Mouse (Mus musculus): ENCODE results near the gene Pikfyve. TPM values are rescaled to one million over a fixed set of nuclear protein-coding genes. Genes with fewer than 3 reads are reported as not detected.
A peak's percentile ranks its signal among the peaks of the same experiment; 100 is the strongest.

The Pikfyve gene
- polyA plus RNA-seq, 1 experiment from 2014 or later = 8.8 TPM

DNA sequence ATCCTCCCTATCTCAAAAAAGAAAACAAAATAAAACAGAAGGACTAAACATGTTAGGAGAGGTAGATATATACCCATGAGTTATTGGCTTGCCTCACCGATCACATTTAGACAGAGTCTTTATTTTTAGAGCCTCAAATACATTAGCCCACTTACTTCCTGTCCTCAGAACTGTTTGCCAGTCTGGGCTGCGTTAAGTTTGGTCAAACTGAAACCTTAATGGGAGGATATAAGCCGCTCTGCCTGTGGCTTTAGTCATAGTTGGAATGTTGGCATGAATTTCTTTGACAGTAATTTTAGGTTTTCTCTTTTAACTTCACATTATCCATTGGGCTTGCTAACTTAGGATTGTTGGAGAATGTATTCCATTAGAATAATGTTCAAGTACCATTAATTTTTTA, 51.2 kb downstream of the Pikfyve start:
- no peak overlapping the region for H3K4me2 ChIP-seq (ENCODE audit: low read depth, low read length)
- no peak overlapping the region for H3K9ac ChIP-seq (ENCODE audit: low read length)
- H3K4me3 ChIP-seq (ENCODE audit: low read length) = no peak overlapping the region
- H3K36me3 ChIP-seq (ENCODE audit: control insufficient read depth, insufficient read depth, low read length) = peaks cover 17% of the 10 kb centered on the region
- H3K27me3 ChIP-seq (ENCODE audit: control insufficient read depth, insufficient read depth, low read depth, low read length) = no peaks in the 10 kb centered on the region
- no peak overlapping the region for H3K27ac ChIP-seq (ENCODE audit: low read length)
- H3K9me3 ChIP-seq (ENCODE audit: control insufficient read depth, low read length) = no peaks in the 10 kb centered on the region
- no peaks in the 10 kb centered on the region for H3K4me1 ChIP-seq (replicated peaks; ENCODE audit: control insufficient read depth, insufficient read depth, low read length)
- 78% methylated on average over 3 of the region's 3 CpGs for WGBS
- ATAC-seq (ENCODE audit: low read depth) = no peak

DNA sequence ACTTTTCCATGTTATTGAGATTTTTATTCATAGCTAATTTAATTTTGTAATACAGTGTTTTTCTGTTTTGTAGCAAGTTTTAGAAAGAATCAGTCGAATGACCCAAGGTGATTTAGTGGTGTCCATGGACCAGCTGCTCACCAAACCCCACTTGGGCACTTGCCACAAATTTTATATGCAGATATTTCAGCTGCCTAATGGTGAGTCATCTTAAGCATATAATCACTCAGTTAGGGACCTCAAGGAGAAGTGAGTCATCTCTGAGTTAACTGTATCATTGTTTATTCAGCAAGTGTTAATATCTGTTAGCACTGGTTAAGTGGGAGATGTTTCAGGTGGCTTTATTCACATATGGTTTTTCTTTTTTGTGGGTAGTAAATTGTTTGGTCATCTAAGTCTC, 59.2 kb downstream of the Pikfyve start:
- Histone ChIP-seq H3K9me3 (ENCODE audit: control insufficient read depth, low read length) (no peaks in the 10 kb centered on the region), H3K9ac (ENCODE audit: low read length) (no peak overlapping the region), H3K4me3 (ENCODE audit: low read length) (no peak overlapping the region), H3K27me3 (ENCODE audit: control insufficient read depth, insufficient read depth, low read depth, low read length) (no peaks in the 10 kb centered on the region), H3K27ac (ENCODE audit: low read length) (no peak overlapping the region), H3K4me1 (replicated peaks; ENCODE audit: control insufficient read depth, insufficient read depth, low read length) (no peaks in the 10 kb centered on the region), H3K36me3 (ENCODE audit: control insufficient read depth, insufficient read depth, low read length) (peaks cover 7% of the 10 kb centered on the region), H3K4me2 (ENCODE audit: low read depth, low read length) (no peak overlapping the region)
- 93% methylated on average over 1 of the region's 1 CpGs for WGBS
- no peak for ATAC-seq (ENCODE audit: low read depth)

- WGBS = 61% methylated on average over 3 of the region's 3 CpGs
- H3K4me1 ChIP-seq (replicated peaks; ENCODE audit: control insufficient read depth, insufficient read depth, low read length) = no peaks in the 10 kb centered on the region
- no peak overlapping the region for H3K27ac ChIP-seq (ENCODE audit: low read length)
- no peak overlapping the region for H3K4me3 ChIP-seq (ENCODE audit: low read length)
- H3K36me3 ChIP-seq (ENCODE audit: control insufficient read depth, insufficient read depth, low read length) = no peaks in the 10 kb centered on the region
- H3K27me3 ChIP-seq (ENCODE audit: control insufficient read depth, insufficient read depth, low read depth, low read length) = no peaks in the 10 kb centered on the region
- ATAC-seq (ENCODE audit: low read depth) = no peak
- H3K9me3 ChIP-seq (ENCODE audit: control insufficient read depth, low read length) = no peaks in the 10 kb centered on the region
- H3K9ac ChIP-seq (ENCODE audit: low read length) = no peak overlapping the region
- H3K4me2 ChIP-seq (ENCODE audit: low read depth, low read length) = no peak overlapping the region
Observed at GRCm38 (mm10) chr1:65280461-65280860, 94.0 kb downstream of the Pikfyve start.

DNA sequence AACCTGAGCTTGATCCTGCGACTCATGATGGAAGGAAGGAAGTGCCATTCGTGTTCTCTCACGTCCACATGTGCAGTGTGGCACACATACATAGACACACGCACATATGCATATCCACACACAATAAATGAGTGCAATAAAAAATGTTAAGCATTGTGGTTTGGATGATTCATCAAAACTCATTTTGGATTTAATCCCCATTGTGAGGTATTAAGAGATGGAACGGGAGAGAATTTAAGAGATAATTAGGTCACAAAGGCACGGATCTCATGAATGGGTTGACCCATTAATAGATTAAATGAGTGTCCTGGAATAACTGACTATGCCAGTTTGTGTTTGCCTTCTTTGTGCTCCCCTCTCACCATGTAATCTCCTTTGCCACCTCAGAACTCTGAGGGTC, 95.3 kb downstream of the Pikfyve start, which contains the start of gene Pth2r:
Pth2r (plus strand) TSS at position 301 of the 400 bp plus-strand sequence.
- Histone ChIP-seq H3K27me3 (ENCODE audit: control insufficient read depth, insufficient read depth, low read depth, low read length) (no peaks in the 10 kb centered on the region), H3K4me2 (ENCODE audit: low read depth, low read length) (no peak within 1 kb of the TSS), H3K9me3 (ENCODE audit: control insufficient read depth, low read length) (no peaks in the 10 kb centered on the region), H3K36me3 (ENCODE audit: control insufficient read depth, insufficient read depth, low read length) (no peaks in the 10 kb centered on the region), H3K4me1 (replicated peaks; ENCODE audit: control insufficient read depth, insufficient read depth, low read length) (no peaks in the 10 kb centered on the region), H3K9ac (ENCODE audit: low read length) (no peak within 1 kb of the TSS), H3K4me3 (ENCODE audit: low read length) (no peak within 1 kb of the TSS), H3K27ac (ENCODE audit: low read length) (no peak within 1 kb of the TSS)
- ATAC-seq (ENCODE audit: low read depth) = no peak
- WGBS = 76% methylated on average over 6 of the region's 6 CpGs

- ATAC-seq (ENCODE audit: low read depth) = no peak
- 7% methylated on average over 6 of the region's 6 CpGs for WGBS
- no peaks in the 10 kb centered on the region for H3K9me3 ChIP-seq (ENCODE audit: control insufficient read depth, low read length)
- no peaks in the 10 kb centered on the region for H3K4me1 ChIP-seq (replicated peaks; ENCODE audit: control insufficient read depth, insufficient read depth, low read length)
- no peaks in the 10 kb centered on the region for H3K27me3 ChIP-seq (ENCODE audit: control insufficient read depth, insufficient read depth, low read depth, low read length)
- H3K36me3 ChIP-seq (ENCODE audit: control insufficient read depth, insufficient read depth, low read length) = no peaks in the 10 kb centered on the region
- H3K4me2 ChIP-seq (ENCODE audit: low read depth, low read length) = no peak overlapping the region
- no peak overlapping the region for H3K27ac ChIP-seq (ENCODE audit: low read length)
- H3K9ac ChIP-seq (ENCODE audit: low read length) = no peak overlapping the region
- no peak overlapping the region for H3K4me3 ChIP-seq (ENCODE audit: low read length)
Observed at GRCm38 (mm10) chr1:65282766-65283165, 96.3 kb downstream of the Pikfyve start.

DNA sequence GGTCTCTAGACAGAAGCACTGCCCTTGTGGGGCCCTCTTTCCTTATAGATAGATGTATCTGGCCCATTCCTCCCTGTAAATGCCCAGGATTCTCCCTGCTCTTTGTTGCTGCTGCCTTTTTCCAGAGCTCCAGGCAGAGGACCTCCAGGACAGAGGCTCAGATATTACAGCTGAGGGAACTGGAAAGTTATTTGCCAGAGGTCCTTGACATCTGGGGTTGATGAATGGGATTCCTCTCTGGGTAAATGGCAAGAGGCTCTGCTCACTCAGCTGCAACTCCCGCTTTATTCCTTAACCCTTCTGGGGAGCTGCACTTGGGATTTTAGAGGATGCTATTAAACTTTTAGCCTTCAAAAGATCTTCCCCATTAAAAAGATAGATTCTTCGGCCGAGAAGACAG, 122.0 kb downstream of the Pikfyve start:
- no peak overlapping the region for H3K27ac ChIP-seq (ENCODE audit: low read length)
- WGBS = 62% methylated on average over 3 of the region's 3 CpGs
- H3K4me2 ChIP-seq (ENCODE audit: low read depth, low read length) = no peak overlapping the region
- no peak for ATAC-seq (ENCODE audit: low read depth)
- no peak overlapping the region for H3K4me3 ChIP-seq (ENCODE audit: low read length)
- H3K9me3 ChIP-seq (ENCODE audit: control insufficient read depth, low read length) = no peaks in the 10 kb centered on the region
- no peaks in the 10 kb centered on the region for H3K4me1 ChIP-seq (replicated peaks; ENCODE audit: control insufficient read depth, insufficient read depth, low read length)
- H3K36me3 ChIP-seq (ENCODE audit: control insufficient read depth, insufficient read depth, low read length) = no peaks in the 10 kb centered on the region
- peaks cover 12% of the 10 kb centered on the region for H3K27me3 ChIP-seq (ENCODE audit: control insufficient read depth, insufficient read depth, low read depth, low read length)
- H3K9ac ChIP-seq (ENCODE audit: low read length) = no peak overlapping the region

DNA sequence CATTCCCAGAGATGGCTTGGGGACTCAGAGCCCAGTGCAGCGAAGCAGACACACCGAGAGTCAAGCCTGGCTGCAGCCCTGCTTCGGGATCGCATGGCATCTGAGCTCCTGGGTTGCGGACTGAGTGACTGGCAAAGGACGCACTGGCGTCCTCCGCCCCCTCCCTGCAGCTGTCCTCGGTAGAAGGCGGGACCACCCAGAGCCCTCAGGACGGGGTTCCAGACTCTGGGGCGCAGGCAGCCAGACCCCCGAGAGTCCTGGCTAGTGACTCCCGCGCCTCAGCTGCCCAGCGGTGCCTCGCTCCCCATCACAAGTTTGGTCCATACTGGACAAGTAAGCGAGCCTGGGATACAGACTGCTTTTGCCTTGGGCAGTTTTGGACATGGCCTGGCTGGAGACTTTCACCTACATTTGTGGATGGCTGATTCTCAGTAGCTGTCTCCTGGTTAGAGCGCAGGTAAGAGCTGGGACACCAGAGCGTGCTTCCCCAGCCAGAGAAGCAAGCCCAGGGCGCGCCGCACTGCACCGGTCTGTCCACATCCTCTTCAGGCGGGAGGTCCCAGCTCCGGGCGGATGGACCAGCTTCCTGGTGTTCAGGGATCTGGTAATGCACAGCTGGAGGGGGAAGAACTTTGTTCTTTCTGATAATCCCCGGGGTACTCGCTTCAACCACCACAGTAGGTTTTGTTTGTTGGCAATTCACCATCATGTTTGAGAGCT, 124.9 kb downstream of the Pikfyve start:
- peak overlapping the region; percentile 49 for H3K4me2 ChIP-seq (ENCODE audit: low read depth, low read length)
- H3K4me3 ChIP-seq (ENCODE audit: low read length) = peak overlapping the region; percentile 31
- H3K36me3 ChIP-seq (ENCODE audit: control insufficient read depth, insufficient read depth, low read length) = no peaks in the 10 kb centered on the region
- WGBS = under 1% methylated on average over 29 of the region's 29 CpGs
- no peak overlapping the region for H3K9ac ChIP-seq (ENCODE audit: low read length)
- no peaks in the 10 kb centered on the region for H3K4me1 ChIP-seq (replicated peaks; ENCODE audit: control insufficient read depth, insufficient read depth, low read length)
- no peak for ATAC-seq (ENCODE audit: low read depth)
- H3K27ac ChIP-seq (ENCODE audit: low read length) = no peak overlapping the region
- no peaks in the 10 kb centered on the region for H3K9me3 ChIP-seq (ENCODE audit: control insufficient read depth, low read length)
- peaks cover 12% of the 10 kb centered on the region for H3K27me3 ChIP-seq (ENCODE audit: control insufficient read depth, insufficient read depth, low read depth, low read length)

DNA sequence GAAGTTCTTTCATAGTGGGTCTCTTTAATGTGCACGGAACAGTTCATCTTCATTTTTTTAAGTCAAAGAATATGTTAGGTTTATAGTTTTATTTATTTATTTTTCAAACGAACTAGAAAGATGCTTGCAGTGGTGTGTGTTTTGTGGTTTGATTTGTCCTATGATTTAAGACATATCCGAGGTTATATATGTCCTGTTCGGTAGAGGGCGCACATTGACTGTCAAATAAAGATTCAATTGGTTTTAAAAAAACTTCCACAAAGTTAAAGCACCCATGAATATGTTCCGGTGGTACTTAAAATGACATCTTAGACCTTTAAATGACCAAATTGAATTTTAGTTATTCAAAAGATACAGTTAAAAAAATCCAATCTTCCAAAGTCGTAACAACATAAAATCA, 125.6 kb downstream of the Pikfyve start:
- H3K27me3 ChIP-seq (ENCODE audit: control insufficient read depth, insufficient read depth, low read depth, low read length) = peaks cover 12% of the 10 kb centered on the region
- no peak overlapping the region for H3K4me3 ChIP-seq (ENCODE audit: low read length)
- peak overlapping the region; percentile 49 for H3K4me2 ChIP-seq (ENCODE audit: low read depth, low read length)
- H3K4me1 ChIP-seq (replicated peaks; ENCODE audit: control insufficient read depth, insufficient read depth, low read length) = no peaks in the 10 kb centered on the region
- no peak overlapping the region for H3K9ac ChIP-seq (ENCODE audit: low read length)
- H3K9me3 ChIP-seq (ENCODE audit: control insufficient read depth, low read length) = no peaks in the 10 kb centered on the region
- no peak overlapping the region for H3K27ac ChIP-seq (ENCODE audit: low read length)
- WGBS = 9% methylated on average over 7 of the region's 7 CpGs
- H3K36me3 ChIP-seq (ENCODE audit: control insufficient read depth, insufficient read depth, low read length) = no peaks in the 10 kb centered on the region
- ATAC-seq (ENCODE audit: low read depth) = no peak

DNA sequence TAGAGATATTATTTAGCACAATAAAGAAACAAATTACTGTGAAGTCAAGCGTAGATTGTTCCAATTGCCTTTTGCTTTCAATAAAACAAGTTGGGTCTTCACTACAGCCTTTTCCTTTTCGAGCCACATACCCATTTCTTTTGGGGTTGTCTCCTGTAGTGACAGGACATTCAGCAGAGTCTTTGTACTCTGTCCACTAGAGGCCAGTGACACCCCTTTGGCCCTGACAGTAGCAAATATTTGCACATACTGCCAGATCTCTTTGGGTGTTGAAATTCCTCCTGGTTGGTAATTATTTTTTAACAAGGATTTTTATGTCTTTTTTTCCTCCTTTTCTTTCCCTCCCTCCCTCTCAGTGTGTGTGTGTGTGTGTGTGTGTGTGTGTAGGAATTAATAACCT, 126.4 kb downstream of the Pikfyve start:
- Histone ChIP-seq H3K9me3 (ENCODE audit: control insufficient read depth, low read length) (no peaks in the 10 kb centered on the region), H3K27ac (ENCODE audit: low read length) (no peak overlapping the region), H3K36me3 (ENCODE audit: control insufficient read depth, insufficient read depth, low read length) (no peaks in the 10 kb centered on the region), H3K4me1 (replicated peaks; ENCODE audit: control insufficient read depth, insufficient read depth, low read length) (no peaks in the 10 kb centered on the region), H3K4me3 (ENCODE audit: low read length) (no peak overlapping the region), H3K9ac (ENCODE audit: low read length) (no peak overlapping the region), H3K27me3 (ENCODE audit: control insufficient read depth, insufficient read depth, low read depth, low read length) (peaks cover 12% of the 10 kb centered on the region), H3K4me2 (ENCODE audit: low read depth, low read length) (no peak overlapping the region)
- WGBS = 53% methylated on average over 2 of the region's 2 CpGs
- no peak for ATAC-seq (ENCODE audit: low read depth)
